Mouse (Mus musculus): ENCODE measurements around the gene Cyfip2.

DNA sequence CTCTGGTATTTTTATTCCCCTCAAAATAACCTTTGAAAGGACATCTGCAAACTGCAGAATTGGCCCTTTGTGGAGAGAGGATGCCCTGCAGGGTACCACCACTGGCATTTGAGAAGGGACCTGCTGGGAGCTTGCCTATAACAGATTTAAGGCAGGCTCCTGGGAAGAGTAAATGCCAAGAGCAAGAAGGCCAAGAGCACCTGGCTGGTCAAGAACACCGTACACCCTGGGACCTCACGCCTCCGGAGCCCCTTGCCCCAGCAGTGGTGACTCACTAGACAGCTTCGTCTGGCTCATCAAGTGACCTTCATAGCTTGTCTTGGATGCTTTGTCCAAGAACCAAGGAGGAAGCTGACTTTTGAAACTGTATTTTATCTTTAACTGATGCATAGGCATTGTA, 79.9 kb downstream of the Cyfip2 start:
- TF ChIP-seq CTCF (IDR thresholded peaks at IDR 0.05; ENCODE audit: low read depth, low read length) (no peak), EP300 (IDR thresholded peaks at IDR 0.05; ENCODE audit: insufficient read depth, low read depth, low read length) (no peak)
